Mouse (Mus musculus) lung, embryonic 14.5 days (tissue): Measurements from ENCODE around the gene Malrd1. TPM values are rescaled to one million over a fixed set of nuclear protein-coding genes. Genes with fewer than 3 reads are reported as not detected.

Source experiments
- ATAC-seq: fragments of 200-750 bp; cut with Nextera tagmentation; 2 replicates; pipeline ENCODE4 v1.8.0; 2017; ENCODE audit warnings: mild to moderate bottlenecking, moderate TSS enrichment, moderate library complexity; ENCODE audit not compliant: insufficient read depth
- DNase-seq: peaks from one replicate; pipeline ENCODE4 v3.0.0-alpha.2; 2015
- H3K27ac ChIP-seq: fragments of 300-500 bp; sonication (generic); 2 replicates; pipeline ENCODE4 v1.5.1; 2014; ENCODE audit warnings: low read depth, mild to moderate bottlenecking, moderate library complexity
- H3K27me3 ChIP-seq: fragments of 300-500 bp; sonication (generic); 2 replicates; pipeline ENCODE4 v1.6.1; 2014; ENCODE audit warnings: low read length, control low read depth; ENCODE audit not compliant: insufficient read depth
- H3K36me3 ChIP-seq: fragments of 300-500 bp; sonication (generic); 2 replicates; pipeline ENCODE4 v1.6.1; 2014; ENCODE audit warnings: control low read depth; ENCODE audit not compliant: insufficient read depth
- H3K4me1 ChIP-seq: fragments of 300-500 bp; sonication (generic); 2 replicates; pipeline ENCODE4 v1.6.1; 2014; ENCODE audit warnings: antibody characterized with exemption, control low read depth; ENCODE audit not compliant: insufficient read depth
- H3K4me2 ChIP-seq: fragments of 300-500 bp; sonication (generic); 2 replicates; pipeline ENCODE4 v1.6.1; 2014; ENCODE audit warnings: mild to moderate bottlenecking
- H3K4me3 ChIP-seq: fragments of 300-500 bp; sonication (generic); 2 replicates; pipeline ENCODE4 v1.5.1; 2014; ENCODE audit warnings: low read depth, low read length
- H3K9ac ChIP-seq: fragments of 300-500 bp; sonication (generic); 2 replicates; pipeline ENCODE4 v1.6.1; 2014
- H3K9me3 ChIP-seq: fragments of 300-500 bp; sonication (generic); 2 replicates; pipeline ENCODE4 v1.6.1; 2016; ENCODE audit warnings: low read depth, low read length, control low read depth
- CTCF ChIP-seq: IDR thresholded peaks from 2 replicates; pipeline ENCODE4 v1.5.1; 2016; ENCODE audit warnings: antibody characterized with exemption, low read depth
- WGBS: fragments of 180-500 bp; shearing (Covaris S2); extraction: QIAGEN DNeasy Blood & Tissue Kit; methylation state at CpG from one replicate; pipeline ENCODE4 v1.1.7; 2014; 5-methylcytosine and 5-hydroxymethylcytosine counted together
- polyA plus RNA-seq: library from polyadenylated mRNA; unstranded; fragments of >200 nt; fragmentation: Nextera tagmentation; extraction: Ambion mirVana; gene quantifications from 2 replicates; pipeline ENCODE4 v1.2.1, GENCODE M21; 2014

Malrd1 gene
- polyA plus RNA-seq: not detected in 2 replicates

- DNase-seq (no peak), ATAC-seq (no peak)
- H3K4me2 ChIP-seq: no peak within 1 kb of the TSS
- no peaks in the 10 kb centered on the region for H3K27me3 ChIP-seq
- H3K9me3 ChIP-seq: peaks cover 3% of the 10 kb centered on the region; the same call in 1 of the 2 replicates
- TF ChIP-seq CTCF: no peak
- H3K9ac ChIP-seq: no peak within 1 kb of the TSS
- no peak within 1 kb of the TSS for H3K27ac ChIP-seq
- WGBS: 69% methylated on average over 2 of the region's 2 CpGs
- no peaks in the 10 kb centered on the region for H3K36me3 ChIP-seq
- no peak within 1 kb of the TSS for H3K4me3 ChIP-seq
- H3K4me1 ChIP-seq: no peaks in the 10 kb centered on the region
Measured at GRCm38 (mm10) chr2:15526241-15526924, at the start of gene Malrd1. TSS of gene Malrd1 (plus strand) at chr2:15526479.

GRCm38 (mm10) chr2:15538643-15539042 lies 12.4 kb downstream of the Malrd1 start:
- Histone ChIP-seq H3K4me3 (no peak overlapping the region), H3K36me3 (no peaks in the 10 kb centered on the region), H3K9me3 (no peaks in the 10 kb centered on the region), H3K4me2 (no peak overlapping the region), H3K9ac (no peak overlapping the region), H3K27ac (no peak overlapping the region), H3K27me3 (no peaks in the 10 kb centered on the region), H3K4me1 (no peaks in the 10 kb centered on the region)
- DNase-seq: peak; percentile 51
- 55% methylated on average over 1 of the region's 1 CpGs for WGBS
- peak; percentile 82 for ATAC-seq
- TF ChIP-seq CTCF: no peak

GRCm38 (mm10) chr2:15613327-15613948 lies 87.2 kb downstream of the Malrd1 start:
- no peak overlapping the region for H3K4me3 ChIP-seq
- TF ChIP-seq CTCF: no peak

GRCm38 (mm10) chr2:15614026-15614425 lies 87.7 kb downstream of the Malrd1 start:
- TF ChIP-seq CTCF: no peak
- H3K27ac ChIP-seq: no peak overlapping the region
- ATAC-seq: no peak
- WGBS: 60% methylated on average over 5 of the region's 5 CpGs
- H3K36me3 ChIP-seq: no peaks in the 10 kb centered on the region
- H3K9ac ChIP-seq: no peak overlapping the region
- DNase-seq: no peak
- H3K4me1 ChIP-seq: no peaks in the 10 kb centered on the region
- H3K4me2 ChIP-seq: no peak overlapping the region
- no peaks in the 10 kb centered on the region for H3K9me3 ChIP-seq
- no peak overlapping the region for H3K4me3 ChIP-seq
- no peaks in the 10 kb centered on the region for H3K27me3 ChIP-seq

More at GRCm38 (mm10) chr2:15613327-15613948, 87.2 kb downstream of the Malrd1 start:
- Histone ChIP-seq H3K9ac (no peak overlapping the region), H3K9me3 (no peaks in the 10 kb centered on the region), H3K4me1 (no peaks in the 10 kb centered on the region), H3K36me3 (no peaks in the 10 kb centered on the region), H3K4me2 (no peak overlapping the region), H3K27me3 (no peaks in the 10 kb centered on the region), H3K27ac (no peak overlapping the region)
- ATAC-seq (no peak), DNase-seq (no peak)
- 72% methylated on average over 4 of the region's 4 CpGs for WGBS

- DNase-seq (no peak), ATAC-seq (no peak)
- Histone ChIP-seq H3K9ac (no peak overlapping the region), H3K36me3 (no peaks in the 10 kb centered on the region), H3K4me2 (no peak overlapping the region), H3K4me3 (no peak overlapping the region), H3K27me3 (no peaks in the 10 kb centered on the region), H3K4me1 (no peaks in the 10 kb centered on the region), H3K27ac (no peak overlapping the region), H3K9me3 (no peaks in the 10 kb centered on the region)
- 79% methylated on average over 1 of the region's 1 CpGs for WGBS
- no peak for TF ChIP-seq CTCF
Measured at GRCm38 (mm10) chr2:15635761-15636160, 109.5 kb downstream of the Malrd1 start.

GRCm38 (mm10) chr2:15643864-15644263 lies 117.6 kb downstream of the Malrd1 start:
- Histone ChIP-seq H3K4me3 (no peak overlapping the region), H3K27ac (no peak overlapping the region), H3K9ac (no peak overlapping the region), H3K9me3 (no peaks in the 10 kb centered on the region), H3K36me3 (no peaks in the 10 kb centered on the region), H3K27me3 (no peaks in the 10 kb centered on the region), H3K4me2 (no peak overlapping the region), H3K4me1 (no peaks in the 10 kb centered on the region)
- WGBS: 62% methylated on average over 1 of the region's 1 CpGs
- DNase-seq (no peak), ATAC-seq (no peak)
- no peak for TF ChIP-seq CTCF

GRCm38 (mm10) chr2:15656388-15656787 lies 130.1 kb downstream of the Malrd1 start:
- no peaks in the 10 kb centered on the region for H3K9me3 ChIP-seq
- H3K4me3 ChIP-seq: no peak overlapping the region
- H3K9ac ChIP-seq: no peak overlapping the region
- H3K4me1 ChIP-seq: no peaks in the 10 kb centered on the region
- no peak overlapping the region for H3K27ac ChIP-seq
- WGBS: 66% methylated on average over 1 of the region's 1 CpGs
- no peaks in the 10 kb centered on the region for H3K36me3 ChIP-seq
- DNase-seq: no peak
- H3K4me2 ChIP-seq: no peak overlapping the region
- no peak for TF ChIP-seq CTCF
- no peak for ATAC-seq
- H3K27me3 ChIP-seq: no peaks in the 10 kb centered on the region
